Mouse (Mus musculus) liver, embryonic 14.5 days (tissue): ENCODE data around the gene Hebp1.

Experiments
- CTCF ChIP-seq: IDR thresholded peaks from 2 replicates; pipeline ENCODE4 v1.5.1; 2016; ENCODE audit warnings: antibody characterized with exemption, low read depth, control low read depth
- EP300 ChIP-seq: IDR thresholded peaks from 2 replicates; pipeline ENCODE4 v1.6.1; 2016; ENCODE audit warnings: antibody characterized with exemption, low read depth

DNA sequence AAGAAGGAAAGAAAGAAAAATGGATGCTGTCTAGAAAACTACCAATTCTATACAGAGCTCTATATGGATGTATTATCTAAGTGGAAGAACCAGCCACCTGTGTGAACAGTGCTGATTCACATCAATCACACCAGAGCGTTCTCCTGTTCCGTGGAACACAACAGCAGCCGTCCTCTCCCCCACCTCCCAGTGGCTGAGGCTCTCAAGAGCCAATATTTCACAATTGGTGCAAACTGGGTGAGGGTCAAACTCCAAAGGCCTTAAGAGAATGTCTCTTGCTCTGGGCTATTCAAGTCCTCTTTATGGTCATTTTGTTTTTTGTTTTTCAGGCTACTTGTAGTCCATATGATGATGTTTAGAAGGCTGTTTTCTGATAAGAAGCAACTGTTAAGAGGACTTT is 32.6 kb downstream of the Hebp1 start:
- no peak for TF ChIP-seq CTCF
- no peak for TF ChIP-seq EP300
